19 mouse cellular contexts compared by ENCODE assay signal in genomic region chr14:120686751-120687150, GRCm38 (mm10).
A peak's percentile ranks its signal among the peaks of the same experiment; 100 is the strongest.
DNase-seq lines count a peak whose midpoint lies in the region; ATAC-seq and TF ChIP-seq lines count a peak whose summit lies in the region.
"Had no signal": no experiment of that assay in that cellular context is flagged by ENCODE, and none has a peak within 500 bp of the region (broad histone marks: within the 10 kb centered on the region; RNA-seq: fewer than 3 reads in every experiment).

No protein-coding gene starts in this region.

- 74% methylated on average over 4 of the region's 4 CpGs for WGBS in intestine, postnatal 0 days

- H3K36me3 ChIP-seq in intestine, postnatal 0 days (ENCODE audit: control insufficient read depth, insufficient read depth) = no peaks in the 10 kb centered on the region
- H3K36me3 ChIP-seq: embryonic facial prominence, embryonic 12.5 days; forebrain, embryonic 15.5 days; heart, embryonic 10.5 days; hindbrain, embryonic 13.5 days had no signal

- H3K27me3 ChIP-seq in intestine, postnatal 0 days (replicated peaks; ENCODE audit: control insufficient read depth, insufficient read depth, low read length) = no peaks in the 10 kb centered on the region
- H3K27me3 ChIP-seq: CH12.LX; embryonic facial prominence, embryonic 12.5 days; forebrain, embryonic 15.5 days; hindbrain, embryonic 13.5 days had no signal

- no peak overlapping the region for H3K27ac ChIP-seq in intestine, postnatal 0 days (ENCODE audit: low read depth, low read length)
- H3K27ac ChIP-seq: embryonic facial prominence, embryonic 12.5 days; forebrain, embryonic 15.5 days; heart, embryonic 10.5 days; hindbrain, postnatal 0 days had no signal

- H3K9me3 ChIP-seq in intestine, postnatal 0 days (ENCODE audit: control insufficient read depth) = no peaks in the 10 kb centered on the region
- H3K9me3 ChIP-seq: forebrain, embryonic 15.5 days; heart, embryonic 10.5 days; hindbrain, embryonic 13.5 days had no signal

- no peaks in the 10 kb centered on the region for H3K4me1 ChIP-seq in intestine, postnatal 0 days (replicated peaks; ENCODE audit: control insufficient read depth, insufficient read depth, low read length)
- H3K4me1 ChIP-seq: embryonic facial prominence, embryonic 12.5 days; forebrain, embryonic 15.5 days; heart, embryonic 10.5 days; hindbrain, embryonic 13.5 days had no signal

- no peak for TF ChIP-seq CTCF in intestine, postnatal 0 days (IDR thresholded peaks at IDR 0.05; ENCODE audit: low read depth)

- H3K4me3 ChIP-seq in intestine, postnatal 0 days (ENCODE audit: low read depth, low read length) = no peak overlapping the region
- H3K4me3 ChIP-seq: embryonic facial prominence, embryonic 12.5 days; forebrain, embryonic 15.5 days; heart, embryonic 10.5 days; hindbrain, embryonic 13.5 days had no signal

- H3K9ac ChIP-seq in intestine, postnatal 0 days (ENCODE audit: low read depth, low read length) = no peak overlapping the region
- H3K9ac ChIP-seq: embryonic facial prominence, embryonic 12.5 days; forebrain, embryonic 15.5 days; hindbrain, embryonic 13.5 days had no signal

- H3K4me2 ChIP-seq in intestine, postnatal 0 days (replicated peaks; ENCODE audit: low read depth) = no peak overlapping the region
- H3K4me2 ChIP-seq: embryonic facial prominence, embryonic 12.5 days; forebrain, embryonic 15.5 days; hindbrain, embryonic 13.5 days had no signal

- ATAC-seq in intestine, postnatal 0 days = no peak
- ATAC-seq: forebrain, embryonic 15.5 days; hindbrain, postnatal 0 days; Patski had no signal

- peak; percentile 44 to 82 for DNase-seq in adrenal gland, adult (ENCODE audit: inconsistent age in 2 of 2, low spot score in 1 of 2)
- DNase-seq in adrenal gland, adult 18-20 months (ENCODE audit: low spot score in 2 of 2) = no peak
- peak; percentile 82 for DNase-seq in heart, adult 11 months
- no peak for DNase-seq in heart, postnatal 4 days
- DNase-seq in 3134 (ENCODE audit: extremely low read depth, insufficient read length, low spot score) = peak; percentile 13
- peak; percentile 32 to 44 for DNase-seq in adrenal gland, postnatal 36 days
- DNase-seq: cerebellum, adult 8-10 months; gastrocnemius, postnatal 36 days; heart, adult 18-20 months; heart, postnatal 10 days; kidney, adult 2 months had no signal

Comparison
In these comparisons a context has a peak if more than half of its experiments do, and no peak if none do; other contexts are left out.
1. DNase-seq: peak in adrenal gland, adult (2 of 2), heart, adult 11 months (single experiment), 3134 (single experiment) and adrenal gland, postnatal 36 days (2 of 2); none in adrenal gland, adult 18-20 months (0 of 2) and heart, postnatal 4 days (single experiment).